Mouse (Mus musculus) MEL (cell line): ENCODE results near the gene Gmppa. TPM values are rescaled to one million over a fixed set of nuclear protein-coding genes. Genes with fewer than 3 reads are reported as not detected.

Source experiments
- DNase-seq: peaks from one replicate; pipeline ENCODE4 v3.0.0; 2011; ENCODE audit warnings: low read depth, low spot score
- H3K27ac ChIP-seq: 2 replicates; pipeline ENCODE4 v1.5.1; 2012; ENCODE audit warnings: low read depth, mild to moderate bottlenecking, control low read depth, low read length, moderate library complexity; ENCODE audit not compliant: control insufficient read depth
- H3K27me3 ChIP-seq, 2 experiments: fragments of 150-350 bp in 1 of 2; sonication (generic) in 1 of 2; 2 replicates each; pipeline ENCODE4 v1.6.1; 2012; ENCODE audit warnings: low read length in 2 of 2, mild to moderate bottlenecking in 2 of 2, improper control_type of control experiment in 1 of 2, moderate library complexity in 1 of 2; ENCODE audit not compliant: insufficient read depth in 2 of 2, control insufficient read depth in 1 of 2
- H3K36me3 ChIP-seq, 2 experiments: 2 replicates each; pipeline ENCODE4 v1.6.1; 2012 to 2014; ENCODE audit warnings: low read length in 2 of 2, improper control_type of control experiment in 1 of 2, inconsistent platforms in 1 of 2, mild to moderate bottlenecking in 1 of 2; ENCODE audit not compliant: insufficient read depth in 2 of 2, control insufficient read depth in 1 of 2
- H3K4me1 ChIP-seq, 2 experiments: fragments of 150-350 bp in 1 of 2; sonication (generic) in 1 of 2; 2 replicates each; pipeline ENCODE4 v1.6.1; 2012; ENCODE audit warnings: low read length in 2 of 2, improper control_type of control experiment in 1 of 2, mild to moderate bottlenecking in 1 of 2; ENCODE audit not compliant: insufficient read depth in 2 of 2, control insufficient read depth in 1 of 2
- H3K4me3 ChIP-seq, 2 experiments: fragments of 150-350 bp in 1 of 2; sonication (generic) in 1 of 2; 2 replicates each; pipeline ENCODE4 v1.5.1; 2012; ENCODE audit warnings: low read depth in 2 of 2, low read length in 2 of 2, mild to moderate bottlenecking in 2 of 2, moderate library complexity in 2 of 2, control low read depth in 1 of 2, improper control_type of control experiment in 1 of 2; ENCODE audit not compliant: control insufficient read depth in 1 of 2, insufficient read depth in 1 of 2
- H3K79me2 ChIP-seq: 2 replicates; pipeline ENCODE4 v1.6.1; 2012; ENCODE audit warnings: mild to moderate bottlenecking, low read length, moderate library complexity; ENCODE audit not compliant: control insufficient read depth, poor library complexity, insufficient read depth
- H3K9ac ChIP-seq: 2 replicates; pipeline ENCODE4 v1.6.1; 2012; ENCODE audit warnings: low read depth, mild to moderate bottlenecking, control low read depth, low read length, moderate library complexity; ENCODE audit not compliant: control insufficient read depth, poor library complexity, severe bottlenecking
- H3K9me3 ChIP-seq: fragments of 150-350 bp; sonication (generic); replicated peaks from 2 replicates; pipeline ENCODE4 v1.6.1; 2012; ENCODE audit warnings: mild to moderate bottlenecking, low read length, improper control_type of control experiment, moderate library complexity; ENCODE audit not compliant: insufficient read depth
- BHLHE40 ChIP-seq: IDR thresholded peaks from 2 replicates; pipeline ENCODE4 v1.6.1; 2012; ENCODE audit warnings: low read depth, mild to moderate bottlenecking, inconsistent platforms, low read length, improper control_type of control experiment, borderline replicate concordance
- CHD1 ChIP-seq: IDR thresholded peaks from 2 replicates; pipeline ENCODE4 v1.6.1; 2012; ENCODE audit warnings: low read depth, mild to moderate bottlenecking, inconsistent platforms, low read length, improper control_type of control experiment
- CHD2 ChIP-seq: IDR thresholded peaks from 2 replicates; pipeline ENCODE4 v1.6.1; 2011; ENCODE audit warnings: low read length, improper control_type of control experiment
- CTCF ChIP-seq, 3 experiments: IDR thresholded peaks in 2 of 3; conservative IDR thresholded peaks in 1 of 3; 2 replicates each; pipeline ENCODE4 v1.5.1; 2011 to 2012; ENCODE audit warnings: low read length in 3 of 3, low read depth in 2 of 3, mild to moderate bottlenecking in 2 of 3, improper control_type of control experiment in 1 of 3, inconsistent platforms in 1 of 3, mixed read lengths in 1 of 3, moderate library complexity in 1 of 3; ENCODE audit not compliant: control insufficient read depth in 1 of 3, insufficient read depth in 1 of 3, poor library complexity in 1 of 3, severe bottlenecking in 1 of 3
- ELF1 ChIP-seq: IDR thresholded peaks from 2 replicates; pipeline ENCODE4 v1.6.1; 2014; ENCODE audit warnings: low read depth, mild to moderate bottlenecking, inconsistent platforms, low read length, improper control_type of control experiment, moderate library complexity
- EP300 ChIP-seq, 2 experiments: IDR thresholded peaks; 2 replicates each; pipeline ENCODE4 v1.6.1; 2011; ENCODE audit warnings: improper control_type of control experiment in 2 of 2, low read length in 2 of 2, low read depth in 1 of 2, mild to moderate bottlenecking in 1 of 2
- GATA1 ChIP-seq: IDR thresholded peaks from 2 replicates; pipeline ENCODE4 v1.6.1; 2011; ENCODE audit warnings: low read depth, low read length, improper control_type of control experiment
- HCFC1 ChIP-seq: IDR thresholded peaks from 2 replicates; pipeline ENCODE4 v1.6.1; 2012; ENCODE audit warnings: low read depth, mild to moderate bottlenecking, inconsistent platforms, low read length, improper control_type of control experiment, moderate library complexity
- JUND ChIP-seq: IDR thresholded peaks from 2 replicates; pipeline ENCODE4 v1.6.1; 2011; ENCODE audit warnings: low read depth, mild to moderate bottlenecking, improper control_type of control experiment, low read length
- KAT2A ChIP-seq: conservative IDR thresholded peaks from 2 replicates; pipeline ENCODE4 v1.6.1; 2012; ENCODE audit warnings: low read depth, low read length, improper control_type of control experiment, inconsistent platforms
- MAZ ChIP-seq: IDR thresholded peaks from 2 replicates; pipeline ENCODE4 v1.6.1; 2012; ENCODE audit warnings: low read depth, mild to moderate bottlenecking, inconsistent platforms, low read length, improper control_type of control experiment
- MXI1 ChIP-seq: IDR thresholded peaks from 2 replicates; pipeline ENCODE4 v1.6.1; 2011; ENCODE audit warnings: mild to moderate bottlenecking, low read depth, low read length, improper control_type of control experiment
- MYC ChIP-seq: IDR thresholded peaks from 2 replicates; pipeline ENCODE4 v1.6.1; 2011; ENCODE audit warnings: low read depth, mild to moderate bottlenecking, low read length, improper control_type of control experiment, moderate library complexity
- NELFE ChIP-seq: IDR thresholded peaks from 2 replicates; pipeline ENCODE4 v1.6.1; 2011; ENCODE audit warnings: low read depth, low read length, improper control_type of control experiment
- POLR2A ChIP-seq, 2 experiments: IDR thresholded peaks; 2 replicates each; pipeline ENCODE4 v1.6.1; 2011 to 2012; ENCODE audit warnings: low read length in 2 of 2, mild to moderate bottlenecking in 2 of 2, control low read depth in 1 of 2, improper control_type of control experiment in 1 of 2, low read depth in 1 of 2, moderate library complexity in 1 of 2; ENCODE audit not compliant: control insufficient read depth in 1 of 2, insufficient read depth in 1 of 2, poor library complexity in 1 of 2
- RAD21 ChIP-seq: IDR thresholded peaks from 2 replicates; pipeline ENCODE4 v1.6.1; 2011; ENCODE audit warnings: mild to moderate bottlenecking, low read depth, low read length, improper control_type of control experiment
- TAL1 ChIP-seq: IDR thresholded peaks from 2 replicates; pipeline ENCODE4 v1.6.1; 2012; ENCODE audit warnings: mild to moderate bottlenecking, inconsistent platforms, low read length, moderate library complexity, mixed read lengths
- UBTF ChIP-seq: IDR thresholded peaks from 2 replicates; pipeline ENCODE4 v1.6.1; 2012; ENCODE audit warnings: low read depth, mild to moderate bottlenecking, inconsistent platforms, low read length, improper control_type of control experiment, moderate library complexity, borderline replicate concordance; ENCODE audit not compliant: insufficient read depth
- USF1 ChIP-seq: IDR thresholded peaks from 2 replicates; pipeline ENCODE4 v1.6.1; 2014; ENCODE audit warnings: low read depth, mild to moderate bottlenecking, inconsistent platforms, low read length, improper control_type of control experiment, moderate library complexity
- ZMIZ1 ChIP-seq: IDR thresholded peaks from 2 replicates; pipeline ENCODE4 v1.6.1; 2012; ENCODE audit warnings: low read depth, mild to moderate bottlenecking, inconsistent platforms, low read length, improper control_type of control experiment, moderate library complexity
- polyA plus RNA-seq, 2 experiments: library from polyadenylated mRNA; stranded (reverse) in 1 of 2; unstranded in 1 of 2; fragments of >175 nt in 1 of 2; fragments of >200 nt in 1 of 2; gene quantifications; 2 replicates each; pipeline versions ENCODE4 v1.2.1 to v1.2.4; 2012; ENCODE audit warnings: low replicate concordance in 2 of 2, low read depth in 1 of 2; ENCODE audit not compliant: insufficient read length in 2 of 2, insufficient read depth in 1 of 2, missing spikeins in 1 of 2
- total RNA-seq: library from RNA; depleted of rRNA; stranded (reverse); fragments of 300-350 nt; gene quantifications from 2 replicates; pipeline ENCODE4 v1.2.3, GENCODE M21; 2012

The Gmppa gene
- total and polyA plus RNA-seq, 3 experiments, result 65.0 to 145 TPM; not detected in 1

- no peaks in the 10 kb centered on the region for H3K27me3 ChIP-seq
- no peak for DNase-seq
Observed at GRCm38 (mm10) chr1:75480735-75481134, 45.0 kb downstream of the Gmppa start.

DNA sequence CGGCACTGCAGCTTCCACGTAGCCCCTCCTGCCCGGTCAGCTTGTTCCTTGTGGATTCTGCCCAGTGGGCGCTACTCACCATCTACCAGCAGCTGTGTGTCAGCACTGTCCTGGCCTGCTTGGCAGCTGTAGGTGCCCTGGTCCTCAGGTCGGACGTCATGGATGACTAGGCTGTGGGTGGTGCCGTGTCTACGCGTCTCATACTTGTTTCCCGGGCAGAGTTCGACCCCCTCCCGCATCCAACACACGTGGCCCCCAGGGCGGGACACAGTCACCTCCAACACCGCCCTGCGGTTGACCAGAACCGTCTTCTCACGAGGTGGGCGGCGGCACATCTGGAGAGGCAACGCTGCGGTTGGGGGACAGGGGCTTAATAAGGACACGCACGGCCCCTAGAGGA is 50.8 kb downstream of the Gmppa start:
- Histone ChIP-seq H3K4me3 (no peak overlapping the region), H3K9me3 (no peaks in the 10 kb centered on the region), H3K27ac (no peak overlapping the region), H3K27me3 (no peaks in the 10 kb centered on the region; a peak in 1 of 4 replicates), H3K79me2 (no peaks in the 10 kb centered on the region), H3K36me3 (no peaks in the 10 kb centered on the region), H3K9ac (no peak overlapping the region), H3K4me1 (peaks cover 0 to 7% of the 10 kb centered on the region in 2 experiments; a peak in 2 of 4 replicates)
- TF ChIP-seq TAL1 (no peak), KAT2A (no peak), MYC (no peak), UBTF (no peak)
- DNase-seq, result no peak

More at GRCm38 (mm10) chr1:75480735-75481134, 45.0 kb downstream of the Gmppa start:
- no peak overlapping the region for H3K4me3 ChIP-seq
- TF ChIP-seq MYC, result no peak
- TF ChIP-seq CHD2, result no peak
- TF ChIP-seq BHLHE40, result no peak
- TF ChIP-seq USF1, result no peak
- TF ChIP-seq UBTF, result no peak
- TF ChIP-seq CHD1, result no peak
- TF ChIP-seq JUND, result no peak
- no peak for TF ChIP-seq HCFC1
- TF ChIP-seq ZMIZ1, result no peak
- no peak for TF ChIP-seq MXI1
- no peak for TF ChIP-seq POLR2A (IDR thresholded peaks at IDR 0.05; ENCODE audit: control insufficient read depth in 1 of 2, insufficient read depth in 1 of 2, low read depth in 1 of 2, low read length in 2 of 2, poor library complexity in 1 of 2)
- no peak for TF ChIP-seq RAD21
- TF ChIP-seq EP300 (IDR thresholded peaks at IDR 0.05; ENCODE audit: low read depth in 1 of 2, low read length in 2 of 2), result no peak
- no peak overlapping the region for H3K9ac ChIP-seq
- H3K79me2 ChIP-seq, result peaks cover 3% of the 10 kb centered on the region; the same call in 1 of the 2 replicates
- peaks cover 0 to 5% of the 10 kb centered on the region in 2 experiments; a peak in 3 of 4 replicates for H3K36me3 ChIP-seq
- H3K4me1 ChIP-seq, result 0 out of 4 replicates have a peak, but pooled peaks cover 0 to 4% of the 10 kb centered on the region in 2 experiments
- no peaks in the 10 kb centered on the region for H3K9me3 ChIP-seq
- no peak overlapping the region for H3K27ac ChIP-seq

- no peaks in the 10 kb centered on the region for H3K79me2 ChIP-seq
- H3K9me3 ChIP-seq, result no peaks in the 10 kb centered on the region
- peaks cover 0 to 7% of the 10 kb centered on the region in 2 experiments; a peak in 2 of 4 replicates for H3K4me1 ChIP-seq
- DNase-seq, result no peak
- peak overlapping the region; percentile 50 to 67 for H3K4me3 ChIP-seq
- H3K27me3 ChIP-seq, result no peaks in the 10 kb centered on the region; a peak in 1 of 4 replicates
- H3K36me3 ChIP-seq, result no peaks in the 10 kb centered on the region
- H3K9ac ChIP-seq, result peak overlapping the region; percentile 47
- no peak overlapping the region for H3K27ac ChIP-seq
- TF ChIP-seq ELF1 (no peak), JUND (no peak), NELFE (no peak), ZMIZ1 (no peak), CTCF (IDR thresholded peaks at IDR 0.05 in 2 of 3, conservative IDR thresholded peaks at IDR 0.05 in 1 of 3; ENCODE audit: control insufficient read depth in 1 of 3, insufficient read depth in 1 of 3, low read depth in 2 of 3, low read length in 3 of 3, poor library complexity in 1 of 3, severe bottlenecking in 1 of 3) (no peak), BHLHE40 (no peak), POLR2A (IDR thresholded peaks at IDR 0.05; ENCODE audit: control insufficient read depth in 1 of 2, insufficient read depth in 1 of 2, low read depth in 1 of 2, low read length in 2 of 2, poor library complexity in 1 of 2) (no peak), TAL1 (no peak), MAZ (no peak), GATA1 (no peak)
Observed at GRCm38 (mm10) chr1:75487040-75487404, 51.3 kb downstream of the Gmppa start.
